Mouse (Mus musculus) gastrocnemius, postnatal 4 days (tissue): Measurements from ENCODE around the gene Wipf2. TPM values are rescaled to one million over a fixed set of nuclear protein-coding genes. Genes with fewer than 3 reads are reported as not detected.
"Not testable (repeated sequence)": the region's sequence is repeated elsewhere in the genome, so short reads cannot be mapped to it uniquely, and the experiment has no call there.

ENCODE experiments used
- DNase-seq, 2 experiments: peaks; one replicate each; pipeline ENCODE4 v3.0.0; 2021 to 2022; ENCODE audit warnings: low spot score in 2 of 2, mixed read lengths in 2 of 2
- total RNA-seq, 2 experiments: library from RNA; stranded (reverse); gene quantifications; 2 replicates each; pipeline ENCODE4 v1.2.3; 2021

The Wipf2 gene
- total RNA-seq, 2 experiments from 2014 or later = 8.3 to 11.0 TPM

GRCm38 (mm10) chr11:98929503-98929902 is 66.1 kb downstream of the Wipf2 start:
- no peak for DNase-seq

- peak in 1 of 2 experiments; percentile 61 for DNase-seq
Measured at GRCm38 (mm10) chr11:98930127-98930601, 66.7 kb downstream of the Wipf2 start.

- no peak for DNase-seq
Measured at GRCm38 (mm10) chr11:98930773-98931512, 67.5 kb downstream of the Wipf2 start.

GRCm38 (mm10) chr11:98931513-98932292 is 68.3 kb downstream of the Wipf2 start:
- peak in 1 of 2 experiments; percentile 74 for DNase-seq

GRCm38 (mm10) chr11:98932293-98933091 is 69.1 kb downstream of the Wipf2 start:
- peak in 1 of 2 experiments; percentile 69 for DNase-seq

- peak; percentile 49 to 79 for DNase-seq
Measured at GRCm38 (mm10) chr11:98933151-98933550, 69.7 kb downstream of the Wipf2 start.

- DNase-seq = not testable (repeated sequence)
Measured at GRCm38 (mm10) chr11:98933847-98934246, 70.4 kb downstream of the Wipf2 start.

GRCm38 (mm10) chr11:98934367-98934766 is 70.9 kb downstream of the Wipf2 start:
- no peak for DNase-seq

- no peak for DNase-seq
Measured at GRCm38 (mm10) chr11:98935123-98935522, 71.7 kb downstream of the Wipf2 start.

GRCm38 (mm10) chr11:98936170-98936569 is 72.7 kb downstream of the Wipf2 start:
- DNase-seq = peak; percentile 75 to 87

- no peak for DNase-seq
Measured at GRCm38 (mm10) chr11:98936606-98937409, 73.4 kb downstream of the Wipf2 start.

GRCm38 (mm10) chr11:98937410-98937913 is 74.0 kb downstream of the Wipf2 start:
- peak; percentile 84 to 91 for DNase-seq

- DNase-seq = peak; percentile 62 to 71
Measured at GRCm38 (mm10) chr11:98937914-98938694, 74.7 kb downstream of the Wipf2 start.

GRCm38 (mm10) chr11:98938701-98939083 is 75.3 kb downstream of the Wipf2 start:
- DNase-seq = no peak

GRCm38 (mm10) chr11:98939084-98939952 is 75.9 kb downstream of the Wipf2 start:
- DNase-seq = no peak

GRCm38 (mm10) chr11:98939953-98940641 is 76.7 kb downstream of the Wipf2 start:
- DNase-seq = no peak

GRCm38 (mm10) chr11:98940776-98941175 is 77.3 kb downstream of the Wipf2 start:
- DNase-seq = peak in 1 of 2 experiments; percentile 15

- DNase-seq = peak in 1 of 2 experiments; percentile 78
Measured at GRCm38 (mm10) chr11:98941341-98941825, 77.9 kb downstream of the Wipf2 start.
